Mouse (Mus musculus): ENCODE data around the gene Uhrf1bp1l.

GRCm38 (mm10) chr10:89737092-89737491 is 7.7 kb upstream of the Uhrf1bp1l start:
- TF ChIP-seq CTCF (IDR thresholded peaks at IDR 0.05; ENCODE audit: extremely low read depth, insufficient read depth, insufficient read length, insufficient replicate concordance) (no peak), POLR2A (IDR thresholded peaks at IDR 0.05; ENCODE audit: low read depth, low read length) (no peak)
